Mouse (Mus musculus) hindbrain, embryonic 14.5 days (tissue): ENCODE measurements around the gene Tifab. TPM values are rescaled to one million over a fixed set of nuclear protein-coding genes. Genes with fewer than 3 reads are reported as not detected.
A peak's percentile ranks its signal among the peaks of the same experiment; 100 is the strongest.

Source experiments
- ATAC-seq: fragments of 200-750 bp; cut with Nextera tagmentation; 2 replicates; pipeline ENCODE4 v1.8.0; 2017; ENCODE audit warnings: moderate number of reproducible peaks, mild to moderate bottlenecking, moderate TSS enrichment, moderate library complexity; ENCODE audit not compliant: low FRiP score
- DNase-seq: peaks from one replicate; pipeline ENCODE4 v3.0.0-alpha.2; 2015; ENCODE audit warnings: low spot score
- H3K27ac ChIP-seq: fragments of 300-500 bp; sonication (generic); 2 replicates; pipeline ENCODE4 v1.5.1; 2014; ENCODE audit warnings: mild to moderate bottlenecking, moderate library complexity
- H3K27me3 ChIP-seq: fragments of 300-500 bp; sonication (generic); 2 replicates; pipeline ENCODE4 v1.6.1; 2014; ENCODE audit warnings: mild to moderate bottlenecking, low read length, mixed read lengths; ENCODE audit not compliant: control insufficient read depth, insufficient read depth
- H3K36me3 ChIP-seq: fragments of 300-500 bp; sonication (generic); replicated peaks from 2 replicates; pipeline ENCODE4 v1.6.1; 2014; ENCODE audit not compliant: control insufficient read depth, insufficient read depth
- H3K4me1 ChIP-seq: fragments of 300-500 bp; sonication (generic); replicated peaks from 2 replicates; pipeline ENCODE4 v1.6.1; 2014; ENCODE audit warnings: antibody characterized with exemption, low read length, mixed read lengths; ENCODE audit not compliant: control insufficient read depth, insufficient read depth
- H3K4me2 ChIP-seq: fragments of 300-500 bp; sonication (generic); replicated peaks from 2 replicates; pipeline ENCODE4 v1.6.1; 2014; ENCODE audit warnings: mild to moderate bottlenecking, moderate library complexity
- H3K4me3 ChIP-seq: fragments of 300-500 bp; sonication (generic); replicated peaks from 2 replicates; pipeline ENCODE4 v1.5.1; 2014; ENCODE audit warnings: mild to moderate bottlenecking, low read length
- H3K9ac ChIP-seq: fragments of 300-500 bp; sonication (generic); 2 replicates; pipeline ENCODE4 v1.6.1; 2014
- H3K9me3 ChIP-seq: fragments of 300-500 bp; sonication (generic); 2 replicates; pipeline ENCODE4 v1.6.1; 2016; ENCODE audit warnings: low read length; ENCODE audit not compliant: control insufficient read depth
- WGBS: fragments of 180-500 bp; shearing (Covaris S2); extraction: QIAGEN DNeasy Blood & Tissue Kit; methylation state at CpG from one replicate; pipeline ENCODE4 v1.1.7; 2014; 5-methylcytosine and 5-hydroxymethylcytosine counted together
- polyA plus RNA-seq: library from polyadenylated mRNA; unstranded; fragments of >200 nt; fragmentation: Nextera tagmentation; extraction: Ambion mirVana; gene quantifications from 2 replicates; pipeline ENCODE4 v1.2.1, GENCODE M21; 2014

The Tifab gene
- polyA plus RNA-seq, 1 experiment from 2014 or later: 0.37 TPM

- WGBS: 56% methylated on average over 22 of the region's 22 CpGs
- ATAC-seq: no peak
These were observed 27.1 kb downstream of the Tifab start for GRCm38 (mm10) chr13:56151404-56152226.

DNA sequence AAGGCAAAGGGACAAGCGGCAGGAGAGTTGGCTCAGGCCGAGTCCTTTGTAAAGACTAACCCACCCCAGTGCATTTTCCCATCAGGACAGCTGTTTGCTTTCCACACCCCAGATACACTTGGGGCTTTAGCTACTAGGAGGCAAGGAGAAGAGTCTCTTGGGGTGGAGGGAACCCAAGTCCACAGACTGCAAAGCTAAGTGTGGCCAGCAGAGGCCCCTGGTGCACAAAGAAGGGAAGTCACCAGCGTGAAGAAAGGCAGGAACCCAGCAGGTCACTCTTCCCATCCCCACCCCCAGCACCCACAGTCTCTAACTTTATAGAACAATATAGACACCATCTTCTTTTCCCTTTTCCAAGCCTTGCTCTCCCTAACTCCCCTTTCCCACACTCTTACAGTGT, 33.2 kb downstream of the Tifab start:
- Histone ChIP-seq H3K27me3 (no peaks in the 10 kb centered on the region), H3K36me3 (no peaks in the 10 kb centered on the region), H3K27ac (no peak overlapping the region), H3K9ac (no peak overlapping the region), H3K4me2 (no peak overlapping the region), H3K4me3 (no peak overlapping the region), H3K4me1 (0 out of 2 replicates have a peak, but pooled peaks cover 4% of the 10 kb centered on the region), H3K9me3 (no peaks in the 10 kb centered on the region)
- ATAC-seq (no peak), DNase-seq (no peak)
- WGBS: 36% methylated on average over 3 of the region's 3 CpGs

More at GRCm38 (mm10) chr13:56151404-56152226, 27.1 kb downstream of the Tifab start:
- Histone ChIP-seq H3K4me1 (peaks cover 3% of the 10 kb centered on the region; the same call in 1 of the 2 replicates), H3K9ac (no peak overlapping the region), H3K36me3 (no peaks in the 10 kb centered on the region), H3K9me3 (no peaks in the 10 kb centered on the region), H3K27ac (no peak overlapping the region), H3K27me3 (no peaks in the 10 kb centered on the region), H3K4me2 (no peak overlapping the region), H3K4me3 (no peak overlapping the region)
- DNase-seq: peak; percentile 90

DNA sequence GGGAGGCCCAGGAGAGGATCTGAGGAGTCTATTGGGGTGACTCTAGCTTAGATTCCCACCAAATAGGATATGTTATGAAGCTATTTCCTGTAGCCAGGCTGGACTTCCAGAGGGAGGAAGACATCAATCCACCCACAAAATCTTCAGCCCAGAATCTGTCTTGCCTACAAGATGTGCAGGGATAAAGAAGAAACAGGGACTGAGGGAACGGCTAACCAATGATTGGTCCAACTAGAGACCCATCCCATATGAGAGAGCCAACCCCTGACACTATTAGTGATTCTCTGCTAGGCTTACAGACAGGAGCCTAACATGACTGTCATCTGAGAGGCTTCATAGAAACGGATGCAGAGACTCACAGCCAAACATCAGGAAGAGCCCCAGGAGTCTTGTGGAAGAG, 34.7 kb downstream of the Tifab start:
- Histone ChIP-seq H3K27ac (no peak overlapping the region), H3K27me3 (no peaks in the 10 kb centered on the region), H3K4me1 (0 out of 2 replicates have a peak, but pooled peaks cover 4% of the 10 kb centered on the region), H3K9ac (no peak overlapping the region), H3K4me2 (no peak overlapping the region), H3K4me3 (no peak overlapping the region), H3K36me3 (no peaks in the 10 kb centered on the region), H3K9me3 (no peaks in the 10 kb centered on the region)
- WGBS: 67% methylated on average over 2 of the region's 2 CpGs
- ATAC-seq (no peak), DNase-seq (no peak)

DNA sequence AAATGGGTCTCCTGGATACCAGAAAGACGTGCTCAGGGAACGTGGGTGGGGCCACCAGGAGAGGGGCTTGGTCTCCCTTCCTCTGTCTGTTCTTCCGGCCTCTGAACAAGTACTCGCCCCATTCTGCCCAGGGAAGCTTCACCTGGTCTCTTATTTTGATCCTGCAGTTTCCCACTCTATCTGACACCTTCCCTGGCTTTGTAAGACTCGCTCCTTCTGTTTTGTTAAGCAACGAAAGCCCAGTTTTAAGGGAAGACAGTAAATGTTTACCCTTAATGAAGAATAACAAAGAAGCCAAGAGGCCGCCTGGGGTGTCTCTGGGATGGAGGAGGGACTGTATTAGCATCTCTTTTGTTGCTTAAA, 35.6 kb downstream of the Tifab start:
- H3K9ac ChIP-seq: no peak overlapping the region

GRCm38 (mm10) chr13:56142382-56143150, 36.1 kb downstream of the Tifab start:
- Histone ChIP-seq H3K4me3 (no peak overlapping the region), H3K4me1 (0 out of 2 replicates have a peak, but pooled peaks cover 4% of the 10 kb centered on the region), H3K36me3 (no peaks in the 10 kb centered on the region), H3K9me3 (no peaks in the 10 kb centered on the region), H3K4me2 (no peak overlapping the region), H3K27ac (no peak overlapping the region), H3K27me3 (no peaks in the 10 kb centered on the region), H3K9ac (no peak overlapping the region)
- ATAC-seq (no peak), DNase-seq (no peak)
- 30% methylated on average over 9 of the region's 11 CpGs for WGBS

More for the DNA sequence above, 35.6 kb downstream of the Tifab start:
- Histone ChIP-seq H3K27me3 (no peaks in the 10 kb centered on the region), H3K4me2 (no peak overlapping the region), H3K27ac (no peak overlapping the region), H3K9me3 (no peaks in the 10 kb centered on the region), H3K4me1 (0 out of 2 replicates have a peak, but pooled peaks cover 4% of the 10 kb centered on the region), H3K36me3 (no peaks in the 10 kb centered on the region), H3K4me3 (no peak overlapping the region)
- ATAC-seq (no peak), DNase-seq (no peak)
- 5% methylated on average over 7 of the region's 7 CpGs for WGBS

DNA sequence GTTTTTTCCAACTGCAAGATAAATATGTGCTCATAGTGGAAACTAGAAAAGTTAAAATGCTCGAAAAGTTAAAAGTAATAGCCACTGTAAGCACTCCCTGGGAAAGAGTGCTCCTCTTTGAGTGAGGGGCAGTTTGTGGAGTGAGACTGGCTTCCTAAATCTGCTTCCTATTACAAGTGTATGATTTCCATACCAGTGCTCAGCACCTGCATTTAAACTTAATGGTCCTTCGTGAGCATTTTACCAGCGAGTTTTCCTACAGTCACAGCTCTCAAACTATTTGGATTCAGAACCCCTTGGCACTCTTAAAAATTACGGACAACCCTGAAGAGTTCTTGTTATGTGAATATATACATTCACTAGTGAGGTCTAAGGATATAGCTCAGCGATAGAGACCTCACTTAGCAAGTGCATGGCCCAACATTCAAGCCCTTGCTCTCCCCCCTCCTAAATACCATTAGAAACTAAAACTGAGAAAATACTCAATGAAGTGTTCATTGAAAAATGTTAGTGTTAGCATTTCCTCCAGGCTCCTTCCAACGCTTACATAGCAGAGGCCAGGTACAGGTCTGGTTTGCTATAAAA, 39.4 kb downstream of the Tifab start:
- H3K9ac ChIP-seq: no peak overlapping the region
- H3K4me2 ChIP-seq: no peak overlapping the region
- ATAC-seq (no peak), DNase-seq (no peak)
- no peak overlapping the region for H3K4me3 ChIP-seq
- H3K27me3 ChIP-seq: no peaks in the 10 kb centered on the region
- no peak overlapping the region for H3K27ac ChIP-seq
- WGBS: 64% methylated on average over 6 of the region's 6 CpGs
- H3K36me3 ChIP-seq: no peaks in the 10 kb centered on the region
- H3K4me1 ChIP-seq: peaks cover 11% of the 10 kb centered on the region
- no peaks in the 10 kb centered on the region for H3K9me3 ChIP-seq

GRCm38 (mm10) chr13:56136200-56136599, 42.5 kb downstream of the Tifab start, which contains the start of gene H2afy:
Gene H2afy (minus strand): TSS chr13:56136361.
- Histone ChIP-seq H3K9me3 (no peaks in the 10 kb centered on the region), H3K9ac (peak within 1 kb of the TSS; percentile 97), H3K27me3 (no peaks in the 10 kb centered on the region), H3K4me2 (peak within 1 kb of the TSS; percentile 95), H3K27ac (peak within 1 kb of the TSS; percentile 88), H3K4me1 (peaks cover 21% of the 10 kb centered on the region), H3K4me3 (peak within 1 kb of the TSS; percentile 99), H3K36me3 (no peaks in the 10 kb centered on the region)
- no peak for ATAC-seq
- WGBS: 78% methylated on average over 2 of the region's 2 CpGs
- DNase-seq: no peak

- Histone ChIP-seq H3K9ac (peak overlapping the region; percentile 97), H3K4me2 (peak overlapping the region; percentile 95), H3K27ac (peak overlapping the region; percentile 88), H3K4me1 (peaks cover 21% of the 10 kb centered on the region), H3K36me3 (no peaks in the 10 kb centered on the region; the same call in 1 of the 2 replicates), H3K9me3 (no peaks in the 10 kb centered on the region), H3K4me3 (peak overlapping the region; percentile 99), H3K27me3 (no peaks in the 10 kb centered on the region)
- DNase-seq (peak; percentile 75), ATAC-seq (peak; percentile 87)
- under 1% methylated on average over 73 of the region's 89 CpGs for WGBS
These were observed 43.2 kb downstream of the Tifab start for GRCm38 (mm10) chr13:56135231-56136052.
